Mouse (Mus musculus): ENCODE measurements around the gene 1700025G04Rik.

1700025G04Rik gene

DNA sequence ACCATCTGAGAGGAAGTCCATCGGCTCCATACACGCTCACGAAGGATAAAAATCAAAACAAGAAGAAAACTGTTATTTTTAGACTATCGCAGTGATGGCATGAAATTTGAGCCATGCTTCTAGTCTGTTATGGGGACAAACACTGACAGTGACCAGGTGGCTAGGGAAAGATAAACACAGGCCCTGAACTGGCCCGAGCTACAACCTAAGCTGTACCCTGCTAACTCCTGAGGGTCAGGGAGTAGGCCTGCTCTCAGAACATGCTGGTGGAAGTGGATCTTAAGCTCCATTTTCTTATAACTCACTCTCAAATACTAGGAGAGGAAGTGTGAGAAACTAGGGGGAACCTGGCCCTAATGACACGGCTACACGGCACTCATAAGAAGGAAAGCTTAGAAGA lies 126.7 kb downstream of the 1700025G04Rik start:
- no peak for DNase-seq (ENCODE audit: low spot score in 2 of 2)

DNA sequence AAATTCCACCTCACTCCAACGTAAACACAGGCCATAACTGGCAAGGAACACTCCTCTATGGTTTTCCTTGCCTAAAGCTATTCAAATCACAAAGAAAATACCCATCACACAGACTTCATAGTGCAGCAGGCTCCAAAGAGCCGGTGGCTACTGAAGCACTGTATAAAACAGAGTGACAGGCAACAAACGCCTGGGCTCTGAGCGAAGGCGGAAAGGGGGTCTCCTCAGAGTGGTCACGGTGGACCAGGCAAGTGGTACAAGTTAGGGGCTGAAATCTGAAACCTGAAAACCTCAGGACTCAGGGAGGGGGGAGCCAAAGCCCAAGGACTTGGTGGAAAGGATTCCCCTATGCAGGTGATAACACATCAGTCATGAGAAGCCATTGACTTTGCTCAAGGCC lies 127.8 kb downstream of the 1700025G04Rik start:
- no peak for DNase-seq (ENCODE audit: low spot score in 2 of 2)

DNA sequence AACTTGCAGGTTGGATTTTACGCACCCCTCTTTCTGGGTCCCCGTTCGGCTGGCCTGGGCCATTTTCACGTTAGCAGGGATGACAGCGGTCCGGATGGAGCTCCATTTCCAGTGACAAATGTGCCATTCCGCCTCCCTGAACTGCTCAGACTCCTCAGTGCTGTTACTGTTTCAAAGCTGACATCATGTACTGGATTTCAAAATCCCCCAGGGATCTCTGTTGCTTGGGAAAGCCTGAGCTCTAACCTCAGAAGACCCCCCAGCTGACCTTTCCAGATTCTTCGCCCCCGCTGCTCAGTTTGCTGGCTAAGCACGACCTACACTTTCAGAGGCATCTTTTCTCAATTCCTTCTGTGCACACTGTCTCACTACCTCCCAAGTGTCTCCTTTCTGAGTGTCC lies 128.7 kb downstream of the 1700025G04Rik start:
- DNase-seq (ENCODE audit: low spot score in 2 of 2), result no peak

DNA sequence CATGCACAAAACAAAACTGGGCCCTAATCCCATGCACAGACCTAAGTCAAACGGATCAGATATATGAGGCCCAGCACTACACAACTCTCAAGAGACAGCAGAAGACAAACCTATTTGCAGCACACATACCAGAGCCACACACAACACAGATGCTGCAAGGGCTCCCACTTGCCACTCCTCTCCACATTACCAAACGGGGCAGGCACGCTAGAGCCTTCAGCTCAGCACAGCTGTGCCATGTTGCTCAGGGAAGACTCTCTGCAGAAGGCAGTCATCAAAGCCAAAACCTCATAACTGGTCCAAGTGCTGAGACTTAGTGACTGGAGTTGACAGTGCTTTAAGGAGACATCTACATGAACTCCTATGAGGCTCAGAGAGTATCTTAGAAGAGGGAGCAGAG lies 130.9 kb downstream of the 1700025G04Rik start:
- no peak for DNase-seq (ENCODE audit: low spot score in 2 of 2)

GRCm38 (mm10) chr1:151958442-151958841 lies 131.5 kb downstream of the 1700025G04Rik start:
- no peak for DNase-seq (ENCODE audit: low spot score in 2 of 2)

- DNase-seq (ENCODE audit: low spot score in 2 of 2), result no peak
Observed at GRCm38 (mm10) chr1:151957669-151958068, 132.3 kb downstream of the 1700025G04Rik start.

- no peak for DNase-seq (ENCODE audit: low spot score in 2 of 2)
Observed at GRCm38 (mm10) chr1:151955866-151956265, 134.1 kb downstream of the 1700025G04Rik start.

- DNase-seq (ENCODE audit: low spot score in 2 of 2), result peak; percentile 64 to 77
Observed at GRCm38 (mm10) chr1:151953563-151953962, 136.4 kb downstream of the 1700025G04Rik start.

DNA sequence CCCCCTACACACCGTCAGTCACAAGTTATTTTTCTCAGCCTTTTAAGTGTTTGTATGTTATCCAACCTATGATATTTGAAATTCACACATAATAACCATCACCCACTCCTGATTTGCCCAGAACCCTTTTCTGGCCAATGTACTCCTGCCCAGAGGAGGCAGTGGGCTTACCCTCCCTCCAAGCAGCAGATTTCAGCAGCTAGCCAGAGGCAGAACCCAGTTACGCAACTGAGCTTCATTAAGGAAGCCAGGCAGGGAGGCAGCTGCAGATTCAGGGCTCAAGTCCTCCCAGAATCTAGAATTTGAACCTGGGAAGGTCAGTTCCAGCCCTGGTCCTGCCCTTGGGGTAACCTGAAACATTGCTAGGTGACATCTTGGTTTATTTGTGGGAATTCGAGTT lies 141.9 kb downstream of the 1700025G04Rik start:
- DNase-seq (ENCODE audit: low spot score in 2 of 2), result no peak

DNA sequence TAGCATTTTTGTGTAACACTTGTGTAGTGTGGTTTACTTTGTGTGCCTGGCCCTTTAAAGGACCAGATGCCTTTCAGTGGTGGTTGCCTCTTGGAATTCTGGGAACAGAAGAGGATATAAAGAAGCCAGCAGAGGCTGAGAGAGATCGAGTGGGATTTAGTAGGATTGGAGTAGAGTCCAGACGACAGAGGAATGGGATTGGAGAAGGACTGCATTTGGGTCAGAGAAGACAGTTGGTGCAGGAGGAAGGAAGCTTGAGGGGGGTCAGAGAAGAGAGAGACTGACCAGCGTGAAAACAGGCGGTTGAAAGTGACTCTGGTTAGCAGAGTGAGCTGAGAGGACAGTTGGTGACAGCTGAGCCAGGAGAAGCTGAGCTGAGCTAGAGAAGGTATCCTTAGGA lies 142.4 kb downstream of the 1700025G04Rik start:
- DNase-seq (ENCODE audit: low spot score in 2 of 2), result no peak

GRCm38 (mm10) chr1:151944457-151945223 lies 145.3 kb downstream of the 1700025G04Rik start:
- peak in 1 of 2 experiments; percentile 4 for DNase-seq (ENCODE audit: low spot score in 2 of 2)

- no peak for DNase-seq (ENCODE audit: low spot score in 2 of 2)
Observed at GRCm38 (mm10) chr1:151943681-151944237, 146.2 kb downstream of the 1700025G04Rik start.

DNA sequence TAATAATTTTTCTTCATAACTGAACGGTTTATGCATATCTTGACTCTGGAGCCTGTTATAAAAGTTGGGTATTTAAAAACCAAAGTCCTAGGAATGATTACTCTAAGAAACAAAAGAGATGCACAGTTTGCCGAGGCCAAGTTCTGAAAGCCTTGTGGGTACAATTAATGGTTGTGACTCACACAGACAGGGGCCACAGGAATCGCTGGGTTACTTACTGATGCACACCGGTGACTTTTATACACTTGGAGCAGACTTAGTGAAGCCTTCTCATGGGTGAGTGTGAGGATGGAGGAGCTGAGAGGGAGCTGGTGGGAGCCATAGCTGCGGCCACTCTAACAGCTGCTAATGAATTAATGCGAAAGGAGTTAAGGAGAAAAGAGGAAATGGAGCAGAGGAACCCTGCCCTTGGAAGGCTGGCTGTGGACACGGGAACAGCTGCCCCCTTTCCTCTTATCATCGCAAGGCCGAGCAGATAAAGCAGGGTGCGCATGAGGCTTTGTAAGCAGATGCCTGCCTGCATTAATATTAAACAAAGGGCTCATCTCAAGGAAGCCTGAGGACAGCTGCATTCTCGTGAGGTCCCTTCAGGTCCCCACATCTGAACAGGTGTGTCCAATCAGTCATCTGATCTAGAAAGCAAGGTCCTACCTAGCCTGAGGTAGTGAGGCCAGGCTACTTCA lies 146.8 kb downstream of the 1700025G04Rik start:
- no peak for DNase-seq (ENCODE audit: low spot score in 2 of 2)

DNA sequence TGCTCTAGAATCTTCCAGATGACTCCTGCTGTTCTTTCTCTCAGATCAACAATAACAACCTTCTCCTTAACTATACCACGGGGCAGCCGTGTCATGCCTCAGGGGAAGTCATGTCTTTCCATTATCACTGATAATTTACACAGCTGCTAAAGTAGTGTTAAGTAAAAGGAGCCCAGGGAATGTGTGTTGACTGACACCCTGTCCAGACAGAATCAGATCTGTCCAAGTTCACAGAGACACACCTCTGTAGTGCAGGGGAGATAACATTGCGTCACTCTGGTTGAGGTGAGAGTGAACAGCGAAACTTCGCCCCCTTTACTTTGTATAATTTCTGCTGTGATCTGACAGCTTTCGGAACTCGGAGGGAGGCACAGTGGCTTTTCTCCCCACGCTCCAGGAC lies 149.9 kb downstream of the 1700025G04Rik start:
- no peak for DNase-seq (ENCODE audit: low spot score in 2 of 2)

DNA sequence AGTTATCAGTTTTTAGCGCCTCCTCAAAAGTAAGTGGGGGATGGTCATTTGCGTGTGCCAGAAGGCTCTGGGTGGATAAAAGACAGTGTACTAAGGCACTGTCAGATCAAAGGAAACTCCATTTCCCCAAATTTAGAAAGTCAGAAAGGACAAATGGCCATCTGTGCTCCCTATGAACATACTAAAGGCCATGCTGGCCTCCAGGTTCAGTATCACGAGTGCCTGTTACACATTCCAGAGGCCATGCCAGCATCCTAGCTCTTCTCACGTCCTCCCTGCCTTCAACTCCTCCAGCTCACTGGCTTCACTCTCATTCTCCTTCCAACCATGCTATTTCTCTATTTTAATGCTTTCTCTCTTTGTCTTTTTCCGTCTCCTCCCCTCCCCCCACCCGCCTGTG lies 150.4 kb downstream of the 1700025G04Rik start:
- no peak for DNase-seq (ENCODE audit: low spot score in 2 of 2)

GRCm38 (mm10) chr1:151933605-151934004 lies 156.3 kb downstream of the 1700025G04Rik start:
- no peak for DNase-seq (ENCODE audit: low spot score in 2 of 2)

DNA sequence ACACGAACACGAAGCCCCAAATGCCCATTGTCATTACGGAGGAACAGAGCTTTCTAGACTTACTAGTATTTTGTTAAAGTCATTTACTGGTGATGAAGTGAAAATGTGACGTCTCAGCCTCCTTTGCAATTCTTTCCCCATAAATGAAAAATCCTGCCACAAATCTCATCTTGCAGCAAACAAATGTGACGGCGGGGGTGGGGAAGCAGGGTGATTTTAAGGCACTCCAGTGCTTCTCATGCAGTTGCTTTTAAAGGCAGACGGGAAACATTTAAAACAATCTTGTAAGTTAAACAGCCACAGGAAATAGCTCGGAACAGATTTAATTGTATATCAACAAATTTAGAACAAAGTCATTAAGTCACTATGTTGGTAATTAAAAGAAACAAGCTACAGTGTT lies 163.1 kb downstream of the 1700025G04Rik start:
- no peak for DNase-seq (ENCODE audit: low spot score in 2 of 2)

- DNase-seq (ENCODE audit: low spot score in 2 of 2), result no peak
Observed at GRCm38 (mm10) chr1:151926141-151926540, 163.8 kb downstream of the 1700025G04Rik start.

- no peak for DNase-seq (ENCODE audit: low spot score in 2 of 2)
Observed at GRCm38 (mm10) chr1:151925738-151926137, 164.2 kb downstream of the 1700025G04Rik start.

DNA sequence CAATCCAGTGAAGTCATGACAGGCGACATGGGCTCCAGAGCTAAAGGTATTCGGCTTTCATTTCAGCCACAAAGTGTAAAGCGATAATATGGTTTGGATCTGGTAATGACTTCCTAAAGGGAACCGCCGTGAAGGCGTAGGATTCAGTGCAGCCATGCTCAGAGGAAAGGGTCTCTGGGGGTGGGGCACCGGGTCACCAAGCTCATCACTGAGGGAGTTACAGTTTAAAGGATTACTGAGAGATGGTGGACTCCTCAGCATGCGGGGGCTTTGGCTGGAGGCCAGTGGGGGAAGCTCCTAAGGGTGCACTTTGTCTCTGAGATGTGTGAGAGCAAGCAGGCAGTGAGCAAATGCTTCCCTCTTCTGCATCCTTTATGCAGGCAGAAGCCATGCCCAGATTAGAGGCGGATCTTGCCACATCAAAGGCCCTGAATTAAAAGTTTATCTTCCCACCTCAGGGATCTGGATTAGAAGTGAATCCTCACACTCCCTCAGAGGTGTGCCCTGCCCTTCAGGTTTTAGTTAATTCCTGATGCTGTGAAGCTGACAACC lies 171.0 kb downstream of the 1700025G04Rik start:
- no peak for DNase-seq (ENCODE audit: low spot score in 2 of 2)

DNA sequence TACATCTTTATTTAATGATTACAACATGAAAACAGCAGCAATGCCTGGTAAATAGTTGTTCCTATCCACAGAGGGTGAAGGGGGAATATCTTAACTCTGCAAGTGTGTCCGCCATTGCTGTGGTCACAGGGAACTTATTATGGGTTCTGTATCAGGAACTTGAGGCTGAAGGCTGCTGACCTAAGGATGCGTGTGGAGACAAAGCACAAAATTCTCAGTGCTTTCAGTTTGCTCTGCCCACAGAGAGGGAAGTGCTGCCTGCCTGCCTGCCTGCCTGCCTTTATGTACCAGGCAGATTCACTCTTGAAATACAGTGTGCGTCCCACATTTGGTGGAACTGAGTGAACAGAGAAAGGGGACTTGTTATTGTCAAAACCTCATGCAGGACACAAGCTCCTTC lies 172.2 kb downstream of the 1700025G04Rik start:
- no peak for DNase-seq (ENCODE audit: low spot score in 2 of 2)

GRCm38 (mm10) chr1:151914494-151914893 lies 175.4 kb downstream of the 1700025G04Rik start:
- DNase-seq (ENCODE audit: low spot score in 2 of 2), result no peak

- no peak for DNase-seq (ENCODE audit: low spot score in 2 of 2)
Observed at GRCm38 (mm10) chr1:151907014-151907413, 182.9 kb downstream of the 1700025G04Rik start.
